ENCODE assay signal across 9 mouse cellular contexts in genomic region chr6:147008148-147008547, GRCm38 (mm10). TPM values are rescaled to one million over a fixed set of nuclear protein-coding genes. Genes with fewer than 3 reads are reported as not detected.
DNase-seq lines count a peak whose midpoint lies in the region; TF ChIP-seq lines count a peak whose summit lies in the region.
"Had no signal": no experiment of that assay in that cellular context is flagged by ENCODE, and none has a peak within 500 bp of the region (broad histone marks: within the 10 kb centered on the region; RNA-seq: fewer than 3 reads in every experiment).

No protein-coding gene starts in this region.

- no peak overlapping the region for H3K27ac ChIP-seq in small intestine, adult 2 months (ENCODE audit: insufficient read depth, low read depth, low read length)

- intact Hi-C loops in heart, postnatal 25 days (cut with DNase I): loop anchor here (5.0 kb wide), 1 partner anchor 804 kb away; no protein-coding TSS in a partner anchor

- no peak for TF ChIP-seq POLR2A in small intestine, adult 2 months (IDR thresholded peaks at IDR 0.05; ENCODE audit: low read depth, low read length)

- WGBS in small intestine, adult 2 months: 74% methylated on average over 3 of the region's 3 CpGs

- DNase-seq in heart, postnatal 4 days: peak; percentile 69
- no peak for DNase-seq in heart, postnatal 25 days (ENCODE audit: low spot score)
- peak; percentile 45 for DNase-seq in urinary bladder, postnatal 14 days (ENCODE audit: low spot score)
- DNase-seq in urinary bladder, adult 18-20 months (ENCODE audit: low spot score in 2 of 2): no peak
- peak; percentile 65 for DNase-seq in cerebellum, adult 8-10 months
- peak; percentile 40 for DNase-seq in kidney, postnatal 14 days
- DNase-seq in right cerebral cortex, postnatal 25 days: no peak

- H3K4me1 ChIP-seq in small intestine, adult 2 months (ENCODE audit: control insufficient read depth, insufficient read depth, insufficient read length, low read length): no peaks in the 10 kb centered on the region

- peak; percentile 70; the same call in 1 of the 2 replicates for TF ChIP-seq CTCF in small intestine, adult 2 months (IDR thresholded peaks at IDR 0.05; ENCODE audit: extremely low read depth, insufficient read length, insufficient replicate concordance, low read depth, low read length)

- peaks cover 2% of the 10 kb centered on the region for H3K36me3 ChIP-seq in small intestine, adult 2 months (ENCODE audit: control insufficient read depth, insufficient read depth, low read length)

- H3K4me3 ChIP-seq in small intestine, adult 2 months (ENCODE audit: low read depth, low read length): no peak overlapping the region

- no peaks in the 10 kb centered on the region for H3K27me3 ChIP-seq in small intestine, adult 2 months (ENCODE audit: control insufficient read depth, insufficient read depth, low read length)

RNA-seq across cellular contexts. Expression of gene Rep15, which starts 24.2 kb away (rescaled TPM):
- total RNA-seq in heart, postnatal 4 days (2021): 1 to 10 TPM; 1.3 to 1.4 TPM
- total RNA-seq in heart, postnatal 25 days (2021): 1 to 10 TPM in 1 of 2 experiments, under 1 TPM in 1; 0.56 to 1.1 TPM
- 5.7 and 6.3 TPM in 2 replicates for polyA plus RNA-seq in small intestine, adult 2 months (2012; rRNA removed)

RNA-seq across cellular contexts. Expression of gene Mrps35, which starts 34.4 kb away (rescaled TPM):
- total RNA-seq in heart, postnatal 4 days (2021): 100 to 1,000 TPM; 145 to 147 TPM
- 100 to 1,000 TPM; 182 to 211 TPM for total RNA-seq in heart, postnatal 25 days (2021)
- 3.8 and 7.7 TPM in 2 replicates for polyA plus RNA-seq in small intestine, adult 2 months (2012; rRNA removed)

RNA-seq across cellular contexts. Expression of gene 1700034J05Rik, which starts 53.9 kb away (rescaled TPM):
- not detected for total RNA-seq in heart, postnatal 4 days (2021)
- total RNA-seq in heart, postnatal 25 days (2021): not detected
- not detected in 2 replicates for polyA plus RNA-seq in small intestine, adult 2 months (2012; rRNA removed)
- total RNA-seq: left cerebral cortex, postnatal 10 days had no signal

Comparison
In these comparisons a context has a peak if more than half of its experiments do, and no peak if none do; other contexts are left out.
1. DNase-seq: peak in heart, postnatal 4 days (single experiment), urinary bladder, postnatal 14 days (single experiment), cerebellum, adult 8-10 months (single experiment) and kidney, postnatal 14 days (single experiment); none in heart, postnatal 25 days (single experiment), urinary bladder, adult 18-20 months (0 of 2) and right cerebral cortex, postnatal 25 days (single experiment).